Mouse (Mus musculus): Measurements from ENCODE around the gene Nop56.
A peak's percentile ranks its signal among the peaks of the same experiment; 100 is the strongest.

Gene Nop56

GRCm38 (mm10) chr2:130274149-130274861 lies at the start of gene Nop56:
Gene Nop56, plus strand, starts transcription at chr2:130274430.
- peak; percentile 99 to 100 for DNase-seq

GRCm38 (mm10) chr2:130246912-130247311 lies 27.3 kb upstream of the Nop56 start:
- peak; percentile 48 to 50 for DNase-seq

GRCm38 (mm10) chr2:130248226-130248625 lies 26.0 kb upstream of the Nop56 start:
- no peak for DNase-seq

GRCm38 (mm10) chr2:130256762-130257161 lies 17.5 kb upstream of the Nop56 start:
- DNase-seq: no peak

- no peak for DNase-seq
Observed at GRCm38 (mm10) chr2:130260822-130261221, 13.4 kb upstream of the Nop56 start.

- no peak for DNase-seq
Observed at GRCm38 (mm10) chr2:130261914-130262313, 12.3 kb upstream of the Nop56 start.

- no peak for DNase-seq
Observed at GRCm38 (mm10) chr2:130262398-130262797, 11.8 kb upstream of the Nop56 start.

GRCm38 (mm10) chr2:130265520-130265919 lies 8.7 kb upstream of the Nop56 start:
- DNase-seq: no peak

- no peak for DNase-seq
Observed at GRCm38 (mm10) chr2:130268074-130268473, 6.2 kb upstream of the Nop56 start.

GRCm38 (mm10) chr2:130273732-130274131 lies 498 bp upstream of the Nop56 start:
- no peak for DNase-seq

- no peak for DNase-seq
Observed at GRCm38 (mm10) chr2:130274862-130275261, 632 bp downstream of the Nop56 start.

GRCm38 (mm10) chr2:130275649-130276048 lies 1.4 kb downstream of the Nop56 start:
- DNase-seq: peak; percentile 62 to 84

GRCm38 (mm10) chr2:130279600-130280091 lies 5.4 kb downstream of the Nop56 start:
- DNase-seq: no peak

GRCm38 (mm10) chr2:130280224-130280623 lies 6.0 kb downstream of the Nop56 start:
- no peak for DNase-seq

GRCm38 (mm10) chr2:130280818-130281217 lies 6.6 kb downstream of the Nop56 start:
- DNase-seq: no peak

GRCm38 (mm10) chr2:130283854-130284654 lies 9.8 kb downstream of the Nop56 start, which contains the start of gene Idh3b:
Gene Idh3b, minus strand, starts transcription at chr2:130284547.
- DNase-seq: peak; percentile 93 to 94

GRCm38 (mm10) chr2:130289086-130289485 lies 14.9 kb downstream of the Nop56 start:
- no peak for DNase-seq

GRCm38 (mm10) chr2:130291434-130291833 lies 17.2 kb downstream of the Nop56 start:
- peak; percentile 83 to 87 for DNase-seq

- DNase-seq: no peak
Observed at GRCm38 (mm10) chr2:130293009-130293408, 18.8 kb downstream of the Nop56 start.

- DNase-seq: no peak
Observed at GRCm38 (mm10) chr2:130293486-130293885, 19.3 kb downstream of the Nop56 start.

- no peak for DNase-seq
Observed at GRCm38 (mm10) chr2:130294218-130294935, 20.1 kb downstream of the Nop56 start.

- peak; percentile 67 to 69 for DNase-seq
Observed at GRCm38 (mm10) chr2:130294936-130295277, 20.7 kb downstream of the Nop56 start, which contains the start of gene Ebf4. Gene Ebf4, plus strand, starts transcription at chr2:130295169.
